Mouse (Mus musculus) kidney, embryonic 15.5 days (tissue): ENCODE measurements around the gene Lrrc1. TPM values are rescaled to one million over a fixed set of nuclear protein-coding genes. Genes with fewer than 3 reads are reported as not detected.
A peak's percentile ranks its signal among the peaks of the same experiment; 100 is the strongest.

Experiments
- ATAC-seq: fragments of 200-750 bp; cut with Nextera tagmentation; replicated peaks from 2 replicates; pipeline ENCODE4 v1.8.0; 2017; ENCODE audit warnings: moderate TSS enrichment; ENCODE audit not compliant: low FRiP score
- H3K27ac ChIP-seq: fragments of 300-500 bp; sonication (generic); 2 replicates; pipeline ENCODE4 v1.5.1; 2015; ENCODE audit warnings: mild to moderate bottlenecking, inconsistent platforms
- H3K27me3 ChIP-seq: fragments of 300-500 bp; sonication (generic); 2 replicates; pipeline ENCODE4 v1.6.1; 2015; ENCODE audit warnings: inconsistent platforms
- H3K36me3 ChIP-seq: fragments of 300-500 bp; sonication (generic); 2 replicates; pipeline ENCODE4 v1.6.1; 2015; ENCODE audit warnings: inconsistent platforms
- H3K4me1 ChIP-seq: fragments of 300-500 bp; sonication (generic); 2 replicates; pipeline ENCODE4 v1.6.1; 2015; ENCODE audit warnings: inconsistent platforms
- H3K4me2 ChIP-seq: fragments of 300-500 bp; sonication (generic); 2 replicates; pipeline ENCODE4 v1.6.1; 2015; ENCODE audit warnings: moderate library complexity, mild to moderate bottlenecking, inconsistent platforms
- H3K4me3 ChIP-seq: fragments of 300-500 bp; sonication (generic); replicated peaks from 2 replicates; pipeline ENCODE4 v1.5.1; 2015; ENCODE audit warnings: mild to moderate bottlenecking, inconsistent platforms
- H3K9ac ChIP-seq: fragments of 300-500 bp; sonication (generic); 2 replicates; pipeline ENCODE4 v1.6.1; 2015; ENCODE audit warnings: mild to moderate bottlenecking, inconsistent platforms
- H3K9me3 ChIP-seq: fragments of 300-500 bp; sonication (generic); replicated peaks from 2 replicates; pipeline ENCODE4 v1.6.1; 2016; ENCODE audit warnings: inconsistent platforms
- WGBS: fragments of 180-500 bp; shearing (Covaris S2); methylation state at CpG from one replicate; pipeline ENCODE4 v1.1.7; 2015; ENCODE audit warnings: mixed read lengths; 5-methylcytosine and 5-hydroxymethylcytosine counted together
- polyA plus RNA-seq: library from polyadenylated mRNA; unstranded; fragments of >200 nt; fragmentation: Nextera tagmentation; extraction: Ambion mirVana; gene quantifications from 2 replicates; pipeline ENCODE4 v1.2.1, GENCODE M21; 2015

Gene Lrrc1
- polyA plus RNA-seq, 1 experiment from 2014 or later: 18.8 TPM

DNA sequence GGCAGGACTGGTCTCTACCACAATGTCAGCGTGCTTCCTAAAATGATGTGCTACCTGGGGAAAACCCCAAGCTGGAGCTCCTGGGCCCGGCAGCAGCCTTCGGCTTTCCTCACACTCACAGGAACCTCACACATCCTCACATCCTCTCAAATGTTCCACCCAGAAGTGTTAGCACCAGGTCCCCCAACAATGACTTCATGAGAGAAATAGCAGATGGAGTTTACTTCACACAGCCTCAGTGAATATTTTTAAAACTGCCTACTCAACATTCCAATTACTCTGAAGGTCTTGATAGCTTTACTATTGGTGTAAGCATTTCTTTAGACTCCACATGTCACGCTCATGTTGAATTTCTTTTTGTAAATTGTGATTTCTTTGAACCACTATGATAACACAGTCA lies 27.2 kb upstream of the Lrrc1 start:
- Histone ChIP-seq H3K36me3 (no peaks in the 10 kb centered on the region), H3K9ac (no peak overlapping the region), H3K4me2 (no peak overlapping the region), H3K27ac (no peak overlapping the region), H3K27me3 (no peaks in the 10 kb centered on the region), H3K4me1 (no peaks in the 10 kb centered on the region), H3K9me3 (no peaks in the 10 kb centered on the region), H3K4me3 (no peak overlapping the region)
- 92% methylated on average over 4 of the region's 4 CpGs for WGBS
- no peak for ATAC-seq

DNA sequence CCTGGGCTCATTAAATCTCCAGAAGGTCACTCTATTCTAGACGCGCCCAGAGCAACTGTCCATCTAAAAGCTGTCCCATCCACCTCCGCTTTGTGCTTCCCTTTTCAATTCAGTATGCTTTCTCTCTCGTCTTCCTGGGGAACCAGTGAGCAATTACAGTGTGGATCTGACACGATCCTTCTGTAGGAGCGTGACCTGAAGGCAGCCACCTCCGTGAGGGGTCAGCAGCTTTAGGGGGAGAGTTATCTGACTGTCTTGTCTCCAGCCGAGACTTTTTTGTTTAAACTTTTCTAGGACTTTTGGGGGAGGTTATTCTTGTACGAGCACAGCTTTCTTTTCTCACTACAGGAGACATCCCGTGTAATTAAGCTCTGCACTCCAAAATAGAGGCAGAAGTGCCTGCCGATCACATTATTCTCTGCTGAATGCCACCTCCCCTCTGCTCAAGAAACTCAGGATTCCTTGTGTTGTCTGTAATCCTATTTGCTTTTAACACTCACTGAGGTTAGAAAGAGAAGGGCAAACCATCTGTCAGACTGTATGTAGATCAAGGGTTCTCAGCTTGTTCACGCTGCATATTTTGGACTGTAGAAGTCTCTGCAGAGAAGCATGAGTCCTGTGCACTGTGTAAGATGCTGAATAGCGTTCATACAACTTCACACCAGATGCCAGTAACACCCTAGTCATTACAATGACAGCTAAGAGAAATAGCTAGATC lies 24.3 kb upstream of the Lrrc1 start:
- Histone ChIP-seq H3K9ac (no peak overlapping the region), H3K27me3 (no peaks in the 10 kb centered on the region), H3K4me3 (no peak overlapping the region), H3K36me3 (no peaks in the 10 kb centered on the region), H3K4me2 (peak overlapping the region; percentile 37), H3K9me3 (no peaks in the 10 kb centered on the region), H3K4me1 (no peaks in the 10 kb centered on the region), H3K27ac (no peak overlapping the region)
- WGBS: 39% methylated on average over 13 of the region's 13 CpGs
- ATAC-seq: peak; percentile 40; the same call in 1 of the 2 replicates

DNA sequence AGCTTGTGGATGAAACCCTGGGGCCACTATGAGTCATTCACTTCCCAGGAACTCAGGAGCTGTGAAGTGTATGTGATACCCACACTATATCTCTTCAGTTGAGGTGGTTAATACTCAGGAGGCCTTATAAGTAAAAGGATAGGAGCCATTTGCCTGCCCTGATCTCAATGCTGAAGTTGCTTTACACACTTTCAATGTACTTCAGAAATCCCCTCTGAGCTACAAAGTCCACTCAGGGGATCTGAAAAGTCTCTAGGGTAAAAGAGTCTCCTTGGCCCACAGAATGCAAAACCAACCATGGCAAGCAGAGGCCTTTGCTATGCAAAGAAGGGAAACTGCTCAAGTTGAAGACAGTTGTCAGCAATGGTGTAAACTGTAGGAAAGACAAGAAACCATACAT lies 17.2 kb upstream of the Lrrc1 start:
- H3K27ac ChIP-seq: no peak overlapping the region
- no peak overlapping the region for H3K9ac ChIP-seq
- no peak overlapping the region for H3K4me2 ChIP-seq
- no peaks in the 10 kb centered on the region for H3K4me1 ChIP-seq
- ATAC-seq: no peak
- H3K4me3 ChIP-seq: no peak overlapping the region
- no peaks in the 10 kb centered on the region for H3K36me3 ChIP-seq
- H3K27me3 ChIP-seq: no peaks in the 10 kb centered on the region
- 0 out of 2 replicates have a peak, but pooled peaks cover 5% of the 10 kb centered on the region for H3K9me3 ChIP-seq

DNA sequence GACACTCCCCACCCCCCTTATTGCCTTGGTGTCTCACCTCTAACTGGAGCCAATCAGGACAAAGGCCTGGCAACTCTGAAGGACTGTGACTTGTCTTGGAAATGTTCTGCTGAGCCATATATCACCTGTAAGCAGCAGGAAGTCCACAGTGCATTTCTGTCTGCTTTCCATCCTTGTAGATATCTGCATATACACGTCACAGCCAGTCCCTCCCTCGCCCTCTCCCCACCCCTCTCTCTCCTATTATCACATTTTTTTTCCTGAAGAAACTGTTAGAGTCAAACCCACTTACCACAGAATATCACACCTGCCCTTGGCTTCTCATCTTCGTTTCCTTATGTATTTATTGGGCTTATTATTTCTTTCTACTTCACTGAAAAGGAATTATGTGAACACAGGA lies 13.3 kb upstream of the Lrrc1 start:
- H3K4me3 ChIP-seq: no peak overlapping the region
- no peaks in the 10 kb centered on the region for H3K4me1 ChIP-seq
- no peaks in the 10 kb centered on the region for H3K36me3 ChIP-seq
- no peak overlapping the region for H3K27ac ChIP-seq
- no peaks in the 10 kb centered on the region for H3K27me3 ChIP-seq
- H3K9ac ChIP-seq: no peak overlapping the region
- WGBS: 51% methylated on average over 3 of the region's 3 CpGs
- ATAC-seq: peak; percentile 36; the same call in 1 of the 2 replicates
- 0 out of 2 replicates have a peak, but pooled peaks cover 5% of the 10 kb centered on the region for H3K9me3 ChIP-seq
- H3K4me2 ChIP-seq: no peak overlapping the region

DNA sequence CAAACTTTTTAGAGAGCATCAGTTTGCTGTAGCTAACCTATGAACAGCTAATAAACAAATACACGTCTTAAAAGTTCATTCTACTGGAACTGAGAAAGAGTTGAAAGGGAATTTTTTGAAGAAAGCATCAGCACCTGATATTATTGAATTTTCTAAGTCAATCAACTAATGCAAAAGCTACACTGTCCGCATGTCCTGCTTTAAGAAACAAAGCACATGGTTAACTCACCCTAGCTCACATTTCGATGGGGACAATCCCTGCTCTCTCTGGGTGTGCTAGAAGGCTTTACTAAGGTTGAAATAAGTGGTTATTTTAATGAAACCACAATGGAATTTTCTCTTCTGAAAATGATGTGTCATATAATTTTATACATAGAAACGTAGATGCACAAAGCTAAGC lies 12.5 kb upstream of the Lrrc1 start:
- H3K27me3 ChIP-seq: no peaks in the 10 kb centered on the region
- no peaks in the 10 kb centered on the region for H3K4me1 ChIP-seq
- no peak overlapping the region for H3K4me3 ChIP-seq
- H3K27ac ChIP-seq: no peak overlapping the region
- ATAC-seq: no peak
- 86% methylated on average over 4 of the region's 4 CpGs for WGBS
- no peak overlapping the region for H3K9ac ChIP-seq
- no peaks in the 10 kb centered on the region for H3K36me3 ChIP-seq
- H3K9me3 ChIP-seq: 0 out of 2 replicates have a peak, but pooled peaks cover 5% of the 10 kb centered on the region
- H3K4me2 ChIP-seq: no peak overlapping the region

DNA sequence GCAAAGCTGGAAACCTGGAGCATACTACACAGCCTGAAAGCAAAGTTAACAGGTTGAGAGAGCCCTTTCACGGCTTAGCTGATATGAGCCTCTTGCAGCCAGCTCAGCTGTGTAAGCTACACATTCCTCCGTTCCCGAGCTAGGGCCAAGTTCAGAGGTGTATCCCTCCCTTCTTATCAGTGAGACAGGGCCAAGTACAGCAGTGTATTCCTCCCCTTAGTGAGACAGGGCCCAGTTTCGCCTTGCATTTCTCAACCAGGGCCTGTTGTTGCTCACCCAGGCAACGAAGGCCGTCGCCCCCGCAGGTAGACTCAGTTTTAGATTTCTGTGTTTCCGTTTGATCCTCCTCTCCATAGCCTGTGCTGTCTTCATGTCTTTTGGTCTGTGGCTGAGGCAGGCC lies 11.8 kb upstream of the Lrrc1 start:
- no peak overlapping the region for H3K4me3 ChIP-seq
- H3K4me1 ChIP-seq: no peaks in the 10 kb centered on the region
- no peaks in the 10 kb centered on the region for H3K36me3 ChIP-seq
- no peak overlapping the region for H3K4me2 ChIP-seq
- no peaks in the 10 kb centered on the region for H3K9me3 ChIP-seq
- no peaks in the 10 kb centered on the region for H3K27me3 ChIP-seq
- no peak for ATAC-seq
- WGBS: 65% methylated on average over 9 of the region's 9 CpGs
- H3K27ac ChIP-seq: no peak overlapping the region
- no peak overlapping the region for H3K9ac ChIP-seq

DNA sequence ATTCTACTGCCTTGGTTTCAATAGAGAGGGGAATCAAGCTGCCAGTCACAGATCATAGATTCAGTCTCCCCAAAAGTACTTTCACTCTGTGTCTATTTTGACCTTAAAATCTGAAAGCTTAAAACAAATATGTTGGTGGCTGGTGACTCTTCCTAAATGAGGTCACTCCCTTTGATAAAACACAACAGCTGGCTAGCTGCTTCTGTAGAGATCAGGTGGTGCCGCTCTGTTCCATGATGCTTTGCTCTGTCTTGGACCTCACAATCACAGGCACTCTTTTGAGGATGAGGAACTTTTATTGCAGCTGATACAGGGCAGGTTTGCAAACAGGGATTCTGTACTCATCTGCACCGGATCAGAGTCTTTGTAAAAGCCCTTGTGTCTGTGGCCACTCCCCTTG lies 8.8 kb upstream of the Lrrc1 start:
- 0 out of 2 replicates have a peak, but pooled peaks cover 5% of the 10 kb centered on the region for H3K4me1 ChIP-seq
- WGBS: 61% methylated on average over 2 of the region's 2 CpGs

DNA sequence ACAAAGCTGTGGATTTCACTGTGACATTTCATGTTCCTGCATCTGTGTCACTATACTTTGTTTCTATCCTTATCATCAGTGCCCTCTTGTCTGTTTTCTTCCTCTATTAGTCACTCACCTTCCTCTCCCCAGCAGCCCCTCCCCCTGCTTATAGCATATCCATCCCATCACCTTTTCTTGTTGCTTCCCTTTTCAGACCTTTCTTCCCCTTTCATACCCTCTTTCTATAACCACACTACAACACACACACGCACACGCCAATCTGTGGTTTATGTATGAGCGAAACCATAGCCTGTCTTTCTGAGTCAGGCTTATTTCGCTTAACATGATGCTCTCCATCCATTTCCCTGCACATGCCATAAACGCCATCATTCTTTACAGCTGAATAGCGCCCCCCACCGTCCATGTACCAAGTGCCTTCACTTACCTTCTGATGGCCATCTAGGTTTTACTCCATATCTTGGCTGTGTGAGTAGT lies 6.4 kb upstream of the Lrrc1 start:
- Histone ChIP-seq H3K4me1 (peaks cover 15% of the 10 kb centered on the region), H3K9me3 (no peaks in the 10 kb centered on the region), H3K4me3 (no peak overlapping the region), H3K27ac (no peak overlapping the region), H3K27me3 (no peaks in the 10 kb centered on the region), H3K4me2 (no peak overlapping the region), H3K36me3 (no peaks in the 10 kb centered on the region), H3K9ac (no peak overlapping the region)
- 66% methylated on average over 7 of the region's 7 CpGs for WGBS
- no peak for ATAC-seq

More for the DNA sequence above, 8.8 kb upstream of the Lrrc1 start:
- Histone ChIP-seq H3K36me3 (no peaks in the 10 kb centered on the region), H3K4me2 (no peak overlapping the region), H3K9ac (no peak overlapping the region), H3K27me3 (no peaks in the 10 kb centered on the region), H3K27ac (no peak overlapping the region), H3K9me3 (no peaks in the 10 kb centered on the region), H3K4me3 (no peak overlapping the region)
- ATAC-seq: no peak

DNA sequence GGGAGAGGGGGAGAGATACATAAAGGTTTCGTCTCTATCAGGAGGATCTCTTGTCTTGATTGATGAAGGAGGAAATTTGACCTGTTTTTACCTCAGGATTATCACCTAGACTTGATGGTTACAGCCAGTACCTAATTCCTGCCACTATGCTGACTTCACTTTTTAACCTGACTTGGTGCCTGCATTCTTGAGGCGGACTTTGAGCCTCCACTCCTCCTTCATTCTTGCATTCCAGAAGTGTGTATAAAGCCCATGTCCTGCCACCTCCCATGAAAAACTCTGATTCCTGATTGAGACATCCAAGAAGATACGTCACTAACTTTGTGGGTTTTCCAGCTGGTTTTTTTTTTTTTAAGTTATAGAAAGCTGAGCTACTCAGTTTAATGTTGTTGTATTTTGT lies 1.3 kb upstream of the Lrrc1 start:
- peak overlapping the region; percentile 95 for H3K4me2 ChIP-seq

DNA sequence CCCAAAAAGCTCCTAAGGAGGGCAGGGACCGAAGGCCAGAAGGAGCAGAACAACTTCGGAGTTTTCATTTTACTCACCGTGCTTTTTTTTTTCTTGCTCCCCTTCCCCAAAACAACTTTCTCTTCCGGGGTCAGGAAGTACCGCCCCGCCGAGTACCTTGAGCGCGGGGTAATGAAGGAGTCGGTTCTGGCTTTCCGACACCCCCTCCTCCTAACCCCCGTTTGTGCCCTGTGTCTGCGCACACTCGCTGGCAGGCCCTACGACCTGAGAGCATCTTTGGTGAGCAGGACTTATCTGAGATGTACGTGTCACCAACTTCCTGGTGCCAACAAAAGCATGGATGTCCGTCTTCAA lies 375 bp upstream of the Lrrc1 start:
- peak overlapping the region; percentile 90 for H3K27ac ChIP-seq
- H3K9me3 ChIP-seq: no peaks in the 10 kb centered on the region
- peak overlapping the region; percentile 68 for H3K4me3 ChIP-seq
- no peaks in the 10 kb centered on the region for H3K36me3 ChIP-seq
- H3K4me2 ChIP-seq: peak overlapping the region; percentile 95
- WGBS: under 1% methylated on average over 17 of the region's 17 CpGs
- H3K9ac ChIP-seq: peak overlapping the region; percentile 68
- H3K27me3 ChIP-seq: no peaks in the 10 kb centered on the region
- 0 out of 2 replicates have a peak, but pooled peaks have one; percentile 4 for ATAC-seq
- peaks cover 42% of the 10 kb centered on the region for H3K4me1 ChIP-seq

More for the DNA sequence above, 1.3 kb upstream of the Lrrc1 start:
- H3K9ac ChIP-seq: no peak overlapping the region
- ATAC-seq: no peak
- no peaks in the 10 kb centered on the region for H3K9me3 ChIP-seq
- H3K4me3 ChIP-seq: 0 out of 2 replicates have a peak overlapping the region, but pooled peaks have one; percentile 68
- H3K27me3 ChIP-seq: no peaks in the 10 kb centered on the region
- H3K36me3 ChIP-seq: no peaks in the 10 kb centered on the region
- H3K4me1 ChIP-seq: peaks cover 42% of the 10 kb centered on the region
- WGBS: 53% methylated on average over 3 of the region's 3 CpGs
- peak overlapping the region; percentile 90; the same call in 1 of the 2 replicates for H3K27ac ChIP-seq

DNA sequence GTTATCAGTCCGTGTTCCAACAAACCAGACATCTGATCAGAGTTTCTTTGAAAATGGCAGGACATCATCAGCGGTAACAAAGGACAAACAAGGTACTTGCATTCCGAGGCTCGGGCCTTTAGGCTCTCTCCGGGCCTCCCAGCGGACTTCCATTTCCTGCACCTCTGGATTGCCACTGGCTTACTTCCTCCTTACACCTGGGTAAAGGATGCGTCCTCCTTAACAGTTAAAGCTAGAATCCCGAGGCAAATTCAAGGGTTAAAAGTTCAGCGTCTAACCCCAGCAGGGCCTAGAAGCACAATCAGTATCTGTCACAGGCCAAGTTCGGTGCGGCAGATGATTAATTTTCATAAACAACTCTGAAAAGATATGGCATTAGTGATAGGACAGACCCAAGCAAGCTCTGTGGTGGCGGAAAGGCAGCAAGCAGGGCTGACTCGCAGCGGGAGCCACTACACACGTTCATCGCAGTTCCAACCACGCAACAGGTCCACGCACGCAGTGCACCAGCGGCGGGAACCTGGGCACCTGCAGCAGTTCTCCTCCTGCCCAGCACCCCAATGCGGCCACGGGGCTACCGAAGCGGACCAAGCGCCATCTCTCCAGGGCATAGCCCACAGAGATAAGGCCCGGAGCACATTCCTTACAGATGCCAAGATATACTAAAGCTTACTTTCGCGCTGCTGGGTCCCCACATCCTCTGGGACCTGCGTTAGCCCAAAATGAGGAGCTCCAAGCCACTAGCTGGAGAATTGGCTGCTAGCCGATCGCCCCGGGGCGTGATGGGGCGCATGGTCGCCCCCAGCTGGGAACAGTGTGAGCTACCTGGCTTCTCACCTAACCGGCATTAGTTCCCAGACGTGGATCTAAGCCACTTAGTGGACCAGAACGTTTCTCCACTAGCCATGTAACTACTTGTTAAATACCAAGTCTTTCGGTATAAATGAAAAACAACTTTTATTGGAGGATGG lies 1.0 kb downstream of the Lrrc1 start:
- H3K27me3 ChIP-seq: no peaks in the 10 kb centered on the region
- peak; percentile 55 for ATAC-seq
- H3K9ac ChIP-seq: peak overlapping the region; percentile 68
- H3K4me2 ChIP-seq: peak overlapping the region; percentile 95
- WGBS: under 1% methylated on average over 40 of the region's 40 CpGs
- H3K4me1 ChIP-seq: peaks cover 43% of the 10 kb centered on the region
- no peaks in the 10 kb centered on the region for H3K9me3 ChIP-seq
- H3K27ac ChIP-seq: peak overlapping the region; percentile 90
- H3K36me3 ChIP-seq: no peaks in the 10 kb centered on the region
- H3K4me3 ChIP-seq: peak overlapping the region; percentile 68

DNA sequence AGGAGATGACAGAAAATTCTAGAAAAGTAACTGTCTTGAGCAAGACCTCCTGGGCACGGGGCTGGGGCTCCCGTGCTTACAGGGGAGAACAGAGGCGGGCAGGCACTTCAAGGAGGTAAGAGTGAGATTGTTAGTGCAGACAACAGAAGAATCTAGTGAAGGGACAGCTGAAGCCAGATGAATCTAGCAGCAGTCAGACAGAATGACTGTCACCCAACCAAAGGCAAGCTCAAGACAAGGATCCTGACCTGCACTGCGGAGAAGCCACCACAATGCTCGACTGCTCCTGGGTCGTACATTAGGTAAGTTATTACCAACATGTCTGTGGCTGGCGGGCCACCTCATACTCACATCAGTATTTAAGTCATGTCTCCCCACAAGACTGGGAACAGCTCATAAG lies 3.1 kb downstream of the Lrrc1 start:
- Histone ChIP-seq H3K27ac (no peak overlapping the region), H3K4me2 (no peak overlapping the region), H3K27me3 (no peaks in the 10 kb centered on the region), H3K36me3 (no peaks in the 10 kb centered on the region), H3K9me3 (no peaks in the 10 kb centered on the region), H3K9ac (no peak overlapping the region), H3K4me1 (peaks cover 52% of the 10 kb centered on the region), H3K4me3 (no peak overlapping the region)
- ATAC-seq: no peak
- WGBS: 83% methylated on average over 7 of the region's 7 CpGs
